Mouse (Mus musculus): ENCODE data around the gene Ppp2r5a.

Gene Ppp2r5a

DNA sequence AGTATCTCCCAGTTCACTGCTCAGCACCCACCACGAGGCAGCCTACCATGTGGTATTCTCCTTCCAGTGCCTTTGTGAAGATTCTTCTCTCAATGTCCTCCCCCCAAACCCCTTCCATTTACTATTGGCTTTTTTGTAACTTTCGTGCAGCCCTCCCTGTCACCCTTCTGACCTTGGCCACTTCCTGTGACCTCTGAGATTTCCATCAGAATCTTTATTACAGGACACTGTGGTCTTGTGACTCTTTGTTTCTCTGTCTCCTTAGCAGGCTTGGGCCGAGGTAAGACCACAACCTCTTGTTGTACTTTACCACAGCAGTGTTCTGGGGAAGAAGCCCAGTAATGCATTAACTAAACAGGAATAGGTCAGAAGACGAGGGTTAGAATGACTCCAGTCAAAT, 15.9 kb upstream of the Ppp2r5a start:
- DNase-seq (ENCODE audit: low spot score in 2 of 2), result peak; percentile 16 to 49

DNA sequence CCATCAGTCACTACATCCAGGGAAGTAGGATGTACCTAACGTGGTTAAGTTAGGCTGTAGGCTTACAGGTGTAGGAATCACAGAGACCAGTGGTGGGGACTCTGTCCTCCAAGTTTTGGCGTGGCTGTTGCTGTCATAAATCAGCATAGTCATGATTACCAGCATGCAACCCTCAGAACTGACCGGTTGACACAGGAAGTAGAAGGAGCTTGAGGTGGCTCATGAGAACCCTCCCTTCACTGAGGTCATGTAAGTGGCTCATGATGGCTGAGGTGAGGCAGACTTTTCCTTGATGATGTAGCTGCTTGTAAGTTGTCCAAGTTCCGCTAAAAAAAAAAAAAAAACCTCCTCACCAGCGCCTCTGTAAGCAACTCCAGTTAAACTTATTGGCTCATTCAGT, 14.0 kb upstream of the Ppp2r5a start:
- DNase-seq (ENCODE audit: low spot score in 2 of 2), result peak; percentile 19 to 55

DNA sequence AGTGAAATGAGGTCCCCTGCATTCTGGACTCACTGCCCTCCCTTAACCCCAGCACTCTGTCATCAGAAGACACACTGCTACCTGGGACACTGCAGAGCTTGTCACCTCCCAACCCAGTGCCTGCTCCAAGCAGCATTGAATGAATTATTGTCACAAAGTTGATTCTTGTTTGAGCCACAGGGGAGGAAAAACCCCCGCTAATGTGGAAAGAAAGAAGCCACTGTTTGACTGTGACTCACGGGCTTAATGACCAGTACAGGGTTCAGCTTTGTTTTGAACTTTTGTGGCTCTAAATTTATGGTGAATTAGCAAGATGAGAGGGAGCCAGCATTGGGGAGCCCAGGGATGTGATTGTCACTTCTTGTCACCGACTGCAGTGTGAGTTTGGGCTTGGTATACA, 13.5 kb upstream of the Ppp2r5a start:
- DNase-seq (ENCODE audit: low spot score in 2 of 2), result peak in 1 of 2 experiments; percentile 24

DNA sequence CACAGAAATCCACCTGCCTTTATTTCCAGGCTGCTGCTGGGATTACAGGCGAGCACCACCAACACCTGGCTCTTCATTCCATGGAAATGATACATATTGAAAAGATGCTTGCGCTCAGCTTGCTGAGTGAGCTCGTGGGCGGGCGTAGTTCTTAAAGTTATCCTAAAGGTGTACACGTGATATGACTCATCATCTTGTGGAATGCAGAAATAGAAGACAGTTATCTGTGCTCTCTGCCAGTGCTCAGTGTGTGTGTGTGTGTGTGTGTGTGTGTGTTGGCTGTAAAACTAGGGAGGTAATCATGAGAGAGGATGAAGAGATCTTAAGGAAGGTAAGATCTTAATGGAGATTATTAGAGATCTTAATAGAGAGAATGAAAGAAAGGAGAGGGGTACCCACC, 11.4 kb upstream of the Ppp2r5a start:
- DNase-seq (ENCODE audit: low spot score in 2 of 2), result no peak

DNA sequence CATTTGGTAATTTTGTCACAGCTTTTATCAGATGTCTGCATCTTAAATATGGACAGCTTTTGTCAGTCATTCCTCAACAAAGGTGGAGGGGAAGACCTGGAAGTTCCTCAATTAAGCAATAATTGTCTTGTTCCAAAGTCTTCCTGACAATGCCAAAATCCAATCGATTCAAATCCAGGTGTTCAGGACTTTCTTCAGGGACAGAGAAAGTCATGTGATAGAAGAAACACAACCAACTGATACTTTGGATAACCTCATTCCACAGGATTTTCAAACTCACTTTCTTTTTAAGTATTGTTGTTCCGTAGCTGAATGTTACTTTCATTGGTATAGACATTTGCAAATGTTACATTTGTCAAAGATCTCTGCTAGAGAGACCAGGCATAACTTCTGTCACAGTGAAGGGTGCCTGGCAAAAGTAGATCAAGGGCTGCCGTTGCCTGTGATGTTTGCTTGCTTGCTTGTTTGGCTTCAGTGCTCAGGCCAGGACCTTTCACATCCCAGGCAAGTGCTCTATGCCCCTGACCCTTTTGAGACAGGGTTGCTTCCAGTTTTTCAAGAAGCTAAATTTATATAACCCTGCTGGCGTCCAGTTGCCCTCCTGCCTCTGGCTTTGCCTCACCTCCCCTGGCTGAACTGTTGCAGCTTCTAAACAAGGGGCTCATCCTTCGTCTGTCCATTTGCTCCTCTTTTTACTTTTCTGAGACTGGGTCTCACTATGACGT, 10.8 kb upstream of the Ppp2r5a start:
- no peak for DNase-seq (ENCODE audit: low spot score in 2 of 2)

DNA sequence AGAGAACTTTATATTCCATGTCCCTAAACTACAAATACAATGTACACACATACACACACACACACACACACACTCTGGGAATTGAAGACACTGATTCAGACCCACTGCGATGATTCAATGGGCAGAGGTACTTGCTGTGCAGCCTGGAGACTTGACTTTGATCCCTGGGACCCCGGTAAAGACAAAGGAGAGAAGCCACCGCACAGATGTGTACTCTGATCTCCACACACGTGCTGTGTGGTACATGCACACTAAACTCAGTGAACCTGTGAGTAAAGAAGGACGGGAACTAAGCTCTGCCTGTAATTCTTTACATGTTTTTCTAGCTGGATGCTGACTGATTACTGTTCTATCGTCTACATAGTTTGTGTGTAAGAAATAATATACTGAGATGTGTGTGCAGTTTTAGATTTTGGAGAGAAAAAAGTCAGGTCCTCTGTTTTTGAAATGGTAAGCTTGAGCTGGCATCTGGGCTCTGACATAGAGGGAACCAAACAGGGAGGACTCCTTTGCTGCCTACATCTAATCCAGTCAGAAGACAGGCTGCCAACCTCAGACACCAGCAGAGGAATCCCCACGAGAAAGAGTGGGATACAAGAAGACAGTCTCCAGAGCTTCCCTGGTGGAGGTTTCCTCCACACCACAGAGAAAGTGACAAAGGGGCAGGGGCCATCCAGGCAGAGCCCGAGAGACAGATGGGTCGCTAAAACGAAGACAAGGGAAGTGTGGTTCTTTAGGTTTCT, 7.4 kb upstream of the Ppp2r5a start:
- no peak for DNase-seq (ENCODE audit: low spot score in 2 of 2)

DNA sequence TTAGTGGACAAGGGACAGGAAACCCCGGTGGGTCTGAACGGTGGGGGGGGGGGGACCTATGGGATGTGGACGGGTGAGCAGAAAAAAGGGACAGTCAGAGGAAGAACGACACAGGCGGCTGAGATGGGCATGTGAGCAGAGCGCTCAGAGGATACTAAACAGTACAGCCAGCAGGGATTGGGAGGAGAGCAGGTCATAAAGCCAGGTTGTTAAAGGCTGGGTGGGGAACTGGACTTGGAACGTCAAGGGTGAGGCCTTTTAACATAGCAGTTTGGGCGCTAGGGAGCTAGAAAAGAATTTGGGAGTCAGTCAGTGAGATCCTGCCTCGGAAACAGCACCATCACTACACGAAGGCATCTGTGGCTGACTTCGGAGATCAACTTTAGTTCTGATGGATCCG, 4.2 kb upstream of the Ppp2r5a start:
- DNase-seq (ENCODE audit: low spot score in 2 of 2), result no peak

DNA sequence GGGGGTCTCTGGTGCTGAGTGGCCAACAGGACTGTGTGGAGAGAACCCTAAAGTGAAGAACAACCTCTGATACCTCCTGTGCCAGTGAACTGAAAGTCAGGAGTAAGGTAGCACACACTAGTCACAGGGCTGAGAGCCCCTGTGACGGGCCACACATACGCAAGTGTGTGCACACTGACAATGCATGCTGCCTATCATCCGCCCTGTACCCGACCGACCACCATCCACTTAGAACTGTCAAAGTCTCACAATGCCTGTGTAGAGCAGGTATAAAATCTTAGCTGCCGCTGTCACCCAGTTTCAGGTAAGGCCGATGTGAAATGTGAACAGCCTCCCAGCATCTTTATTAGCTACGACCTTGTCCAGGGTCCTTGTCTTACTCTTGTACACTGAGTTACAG, 3.4 kb upstream of the Ppp2r5a start:
- no peak for DNase-seq (ENCODE audit: low spot score in 2 of 2)

DNA sequence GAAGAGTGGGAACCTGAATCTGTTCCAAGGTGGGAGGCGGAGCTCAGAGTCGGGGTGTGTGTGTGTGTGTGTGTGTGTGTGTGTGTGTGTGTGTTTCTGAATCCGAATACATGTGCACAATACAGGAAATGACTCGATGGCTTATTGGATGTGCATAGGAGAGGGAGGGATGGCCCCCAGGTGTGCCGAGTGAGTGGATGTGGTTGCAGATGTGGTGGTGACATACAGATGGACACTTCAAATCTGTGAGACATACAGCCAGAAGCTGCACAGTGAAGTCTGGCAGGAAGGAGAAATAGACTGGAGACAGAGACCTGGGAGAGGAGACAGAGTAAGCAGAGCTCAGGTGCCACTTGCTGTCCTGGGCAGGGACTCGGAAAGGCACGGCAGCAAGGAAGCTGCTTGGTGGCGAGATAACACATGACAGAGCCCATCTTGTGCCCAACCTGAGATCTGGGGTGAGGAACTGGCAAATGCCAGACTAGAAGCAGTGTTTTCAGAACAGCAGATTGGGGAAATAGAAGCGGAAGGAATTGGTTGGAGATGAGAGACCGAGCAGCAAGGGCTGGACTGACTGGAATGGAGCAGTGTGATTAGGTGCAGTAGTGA, 1.8 kb upstream of the Ppp2r5a start:
- no peak for DNase-seq (ENCODE audit: low spot score in 2 of 2)

DNA sequence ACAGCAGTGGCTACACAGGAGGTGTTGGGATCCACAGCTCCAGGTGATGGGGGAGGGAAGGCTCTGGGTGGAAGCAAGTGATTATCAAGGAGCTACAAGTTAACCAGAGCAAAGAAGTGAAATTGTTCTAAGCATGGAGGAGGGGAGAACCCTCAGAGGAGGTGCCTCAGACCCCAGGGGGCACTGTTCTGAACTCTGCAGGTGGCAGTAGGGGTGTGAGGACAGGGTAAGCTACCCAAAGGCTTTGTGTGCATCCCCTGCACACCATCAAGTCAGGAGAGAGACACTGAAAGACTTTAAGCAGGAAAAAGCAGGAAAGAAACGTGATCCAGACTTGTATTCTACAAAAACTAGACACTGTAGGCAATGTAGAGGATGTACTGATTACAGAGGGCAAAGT, 1.2 kb upstream of the Ppp2r5a start:
- DNase-seq (ENCODE audit: low spot score in 2 of 2), result no peak

DNA sequence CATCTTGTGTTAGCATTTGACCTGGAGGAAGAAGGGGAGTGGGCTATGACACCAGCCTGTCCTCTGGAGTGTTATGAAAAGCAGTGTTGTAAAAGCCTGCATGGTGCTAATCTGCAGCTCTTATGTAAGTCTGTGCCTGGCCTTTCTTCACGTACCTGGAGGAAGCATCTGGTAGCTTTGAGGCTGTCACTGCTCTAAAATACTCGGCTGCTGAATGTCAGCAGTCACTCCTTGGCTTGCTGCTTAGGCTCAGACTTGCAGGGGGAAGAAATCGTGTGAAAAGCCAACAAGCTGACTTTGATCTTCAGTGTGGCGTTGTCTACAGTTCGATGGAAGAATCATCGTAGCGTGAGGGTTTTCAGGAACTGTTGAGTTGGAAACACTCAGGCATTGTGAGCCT, 566 bp downstream of the Ppp2r5a start:
- no peak for DNase-seq (ENCODE audit: low spot score in 2 of 2)

DNA sequence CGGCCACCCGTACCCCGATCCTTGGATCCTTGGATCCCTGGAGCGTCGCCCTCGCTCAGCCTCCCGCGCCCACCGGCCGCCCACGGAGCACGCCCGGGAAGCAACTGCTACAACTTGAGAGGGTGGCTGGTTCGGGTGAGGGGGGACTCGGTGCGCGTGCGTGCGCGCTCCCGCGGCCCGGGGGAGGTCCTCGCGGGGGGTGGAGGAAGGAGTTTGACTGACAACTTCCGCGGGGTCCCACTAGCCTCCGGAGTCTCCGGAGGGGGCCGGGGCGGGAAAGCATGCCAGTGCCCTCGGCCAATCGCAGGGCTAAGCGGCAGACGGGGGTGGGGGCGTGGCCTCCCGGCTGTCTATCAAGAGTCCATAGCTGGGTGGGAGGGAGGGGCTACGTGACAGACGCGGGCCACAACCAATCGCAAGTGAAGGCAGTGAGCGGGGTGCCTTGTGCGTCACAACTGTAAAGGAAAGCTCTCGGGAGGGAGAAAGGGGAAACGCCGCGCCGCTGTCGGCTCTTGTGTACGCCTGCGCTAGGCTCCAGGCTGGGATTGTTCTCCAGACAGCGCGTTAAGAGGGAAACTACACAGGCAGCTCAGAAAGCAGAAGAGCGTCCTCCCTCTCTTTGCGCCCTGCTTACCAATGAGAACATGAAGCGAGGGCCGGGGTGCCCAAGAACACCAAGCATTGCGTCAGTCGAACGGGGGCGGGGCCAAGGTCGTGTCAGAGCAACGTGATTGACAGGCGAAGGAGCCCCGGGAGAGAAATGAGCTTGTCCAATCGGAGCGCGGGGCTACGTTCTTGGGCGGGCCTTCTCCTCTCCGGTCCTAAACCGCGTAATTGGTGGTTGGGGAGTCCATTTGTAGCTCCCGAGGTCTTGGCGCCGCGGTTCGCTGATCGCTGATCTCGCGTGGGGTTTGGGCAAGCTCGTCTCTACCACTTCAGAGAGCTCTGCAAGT, 5.9 kb downstream of the Ppp2r5a start:
- peak; percentile 98 to 99 for DNase-seq (ENCODE audit: low spot score in 2 of 2)

DNA sequence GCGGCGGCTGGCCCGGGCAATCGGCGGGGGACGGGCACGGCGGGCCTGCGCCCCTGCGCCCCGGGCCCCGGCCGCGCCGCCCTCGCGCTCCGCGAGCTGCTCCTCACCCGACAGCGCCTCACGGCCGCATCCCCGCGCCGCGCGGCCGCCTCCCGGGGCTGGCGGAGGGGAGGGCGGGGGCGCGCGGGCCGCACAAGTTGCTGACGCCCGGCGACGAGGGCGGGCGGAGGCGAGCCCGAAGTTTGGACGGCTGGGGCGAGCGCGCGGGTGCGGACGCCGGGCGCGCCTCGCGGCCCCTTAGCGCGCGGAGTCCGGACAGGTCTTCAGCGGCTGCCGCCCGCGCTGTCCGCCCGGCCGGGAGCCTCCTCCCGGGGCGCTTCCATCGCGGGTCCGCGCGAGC, 6.6 kb downstream of the Ppp2r5a start:
- DNase-seq (ENCODE audit: low spot score in 2 of 2), result no peak

DNA sequence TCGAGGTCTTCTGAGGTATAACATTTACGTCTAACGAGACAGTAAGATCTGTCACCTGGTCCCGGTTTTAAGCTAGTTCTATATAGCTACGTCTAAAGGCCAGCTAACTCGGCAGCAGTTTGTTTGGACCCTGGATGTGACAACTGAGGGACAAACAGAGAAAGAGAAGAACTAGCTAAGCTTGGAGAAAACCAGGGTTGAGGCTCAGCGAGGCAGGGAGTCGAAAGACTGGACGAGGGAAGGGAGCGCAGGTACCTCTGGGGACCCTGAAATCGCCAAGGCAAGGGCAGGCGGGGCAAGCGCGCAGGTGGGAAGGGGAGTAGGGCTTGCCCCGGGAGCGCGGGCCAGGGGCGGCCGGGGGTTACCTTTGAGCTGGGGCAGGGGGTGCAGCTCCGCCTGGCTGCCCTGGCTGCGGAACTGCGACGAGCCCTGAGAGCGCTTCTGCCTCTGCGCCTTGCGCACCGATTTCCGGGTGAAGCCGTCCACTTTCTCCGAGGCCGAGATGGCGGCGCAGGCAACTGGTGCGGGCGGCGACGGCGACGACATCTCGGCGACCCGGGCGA, 7.1 kb downstream of the Ppp2r5a start:
- DNase-seq (ENCODE audit: low spot score in 2 of 2), result peak; percentile 49 to 65

DNA sequence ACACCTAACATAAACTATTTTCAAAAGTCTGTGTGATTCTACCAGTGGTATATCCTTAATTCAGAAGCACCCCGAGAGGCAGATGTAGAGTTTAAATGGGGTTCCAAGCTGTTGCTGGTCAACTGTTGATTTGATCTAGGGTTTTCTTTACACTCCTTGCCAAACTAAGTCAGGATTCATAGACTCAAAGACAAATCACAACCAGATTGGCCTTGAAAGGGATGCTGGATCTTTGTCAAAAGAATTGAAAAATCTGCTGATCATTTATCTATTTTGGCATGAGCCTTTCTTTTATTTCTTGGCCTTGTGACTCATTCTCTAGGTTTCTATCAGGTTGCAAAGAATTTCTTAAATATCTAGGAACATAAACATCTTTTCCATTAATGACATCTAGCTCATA, 7.9 kb downstream of the Ppp2r5a start:
- no peak for DNase-seq (ENCODE audit: low spot score in 2 of 2)

DNA sequence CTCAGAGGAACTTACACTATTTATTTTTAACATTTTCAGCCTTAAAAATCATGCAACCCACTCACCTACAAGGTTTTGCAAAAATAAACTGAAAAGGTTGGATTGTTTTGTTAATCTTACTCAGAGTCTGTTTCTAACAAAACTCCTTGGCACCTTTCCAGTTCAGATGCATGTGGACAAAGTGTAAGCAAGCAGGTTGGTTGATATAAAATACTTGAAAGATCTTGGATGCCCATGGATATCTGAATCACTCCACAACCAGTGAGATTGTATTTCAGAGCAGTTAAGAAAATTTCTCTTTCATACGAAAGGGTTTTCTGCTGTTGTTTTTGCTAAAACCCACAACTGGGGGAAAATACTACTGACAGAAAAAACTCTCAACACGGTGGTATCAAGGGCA, 8.9 kb downstream of the Ppp2r5a start:
- no peak for DNase-seq (ENCODE audit: low spot score in 2 of 2)

DNA sequence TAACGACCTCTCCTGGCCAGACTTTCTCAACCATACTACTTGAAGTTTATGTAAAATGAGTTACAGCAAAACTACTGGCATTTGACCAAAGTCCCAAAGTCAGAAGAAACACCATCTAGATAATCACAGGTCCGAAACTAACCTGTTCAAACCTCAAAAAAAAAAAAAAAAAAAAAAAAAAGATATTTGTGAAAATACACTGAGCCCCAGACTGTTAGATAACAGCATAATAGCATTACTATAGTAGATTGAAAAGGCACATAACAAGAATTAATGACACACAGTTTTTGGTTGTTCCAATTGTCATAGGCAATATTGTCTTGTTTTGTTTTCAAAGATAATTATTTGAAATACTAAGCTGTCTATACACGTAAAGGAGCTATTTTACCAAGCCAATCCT, 9.5 kb downstream of the Ppp2r5a start:
- DNase-seq (ENCODE audit: low spot score in 2 of 2), result no peak

DNA sequence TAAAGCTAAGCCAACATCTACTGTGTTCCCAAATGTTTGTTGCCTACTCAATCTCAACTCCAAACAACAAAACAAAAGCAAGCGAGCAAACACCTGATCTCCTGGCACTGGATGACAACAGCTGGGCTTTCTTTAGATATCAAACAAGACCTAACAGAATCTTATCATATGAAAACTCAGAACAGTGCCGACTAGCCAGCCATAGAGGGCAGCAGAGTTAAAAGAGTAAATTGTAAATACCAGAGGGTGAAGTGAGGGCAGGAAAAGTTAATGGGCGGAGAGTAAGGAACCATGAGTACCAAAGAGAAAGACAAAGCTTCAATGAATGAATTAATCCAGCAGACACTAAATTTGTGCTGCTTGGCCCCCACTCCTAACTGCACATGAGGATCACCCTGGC, 11.8 kb downstream of the Ppp2r5a start:
- peak; percentile 42 to 63 for DNase-seq (ENCODE audit: low spot score in 2 of 2)

DNA sequence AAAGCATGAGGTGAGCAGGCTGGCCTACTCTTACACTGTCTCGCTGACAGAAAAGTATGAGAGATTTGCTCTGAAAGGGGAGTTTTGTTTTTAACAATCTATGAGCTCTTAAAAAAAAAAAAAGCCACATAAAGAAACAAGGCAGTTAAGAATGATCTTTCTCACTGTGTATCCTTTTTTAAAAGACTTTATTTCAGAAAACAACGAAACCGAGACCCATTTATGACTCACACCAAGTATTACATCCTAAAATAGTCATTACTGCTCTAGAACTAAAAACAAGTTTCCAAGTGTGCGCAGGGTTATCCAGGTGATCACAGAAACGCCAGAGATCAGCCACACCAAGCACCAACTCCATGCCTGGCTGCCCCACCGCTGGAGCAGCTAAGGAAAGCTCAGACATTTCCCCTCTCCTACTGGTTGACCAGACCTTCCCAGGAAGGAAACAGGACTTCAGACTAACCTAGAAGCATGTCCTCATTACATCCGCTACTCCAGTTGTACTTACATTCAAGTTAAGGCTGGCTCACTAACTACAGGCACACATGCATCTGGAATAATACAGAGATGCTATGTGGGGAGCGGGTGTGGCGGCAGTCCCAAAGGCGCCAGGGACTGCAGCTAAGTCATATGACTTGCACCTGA, 18.2 kb downstream of the Ppp2r5a start:
- no peak for DNase-seq (ENCODE audit: low spot score in 2 of 2)

DNA sequence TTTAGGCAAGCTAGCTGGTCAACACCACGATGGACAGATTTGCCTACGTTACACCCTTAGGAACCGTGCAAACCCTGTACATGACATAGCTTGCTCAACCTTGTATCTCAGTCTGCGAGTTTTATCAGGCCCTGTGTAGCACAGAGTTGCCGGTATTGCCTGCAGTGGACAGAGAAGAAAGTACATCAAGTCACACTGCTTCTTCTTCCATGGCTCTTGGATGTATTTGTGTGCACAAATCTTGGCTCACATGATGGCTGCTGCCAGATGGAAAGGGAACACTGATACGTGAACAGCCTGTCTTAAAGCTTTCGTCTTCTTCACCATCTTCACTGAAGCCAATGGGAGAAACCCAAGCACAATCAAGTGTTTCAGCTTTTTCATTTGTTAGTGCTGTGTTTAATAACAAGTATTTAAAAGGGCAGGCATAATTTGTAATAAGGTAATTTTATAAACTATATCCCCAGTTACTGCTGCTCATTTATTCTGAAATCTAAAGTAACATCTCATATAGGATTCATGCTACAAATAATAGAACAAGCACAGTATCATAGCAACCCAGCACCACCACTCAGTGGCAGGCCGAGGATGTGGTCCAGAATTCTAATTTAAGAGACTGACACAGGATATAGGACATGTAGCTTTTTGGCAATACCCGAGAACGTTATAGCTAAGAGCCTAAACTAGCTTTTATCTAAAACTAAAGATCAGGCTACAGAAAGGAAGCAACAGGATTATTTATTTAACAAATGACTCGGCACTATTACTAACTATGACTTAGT, 20.9 kb downstream of the Ppp2r5a start:
- peak in 1 of 2 experiments; percentile 26 for DNase-seq (ENCODE audit: low spot score in 2 of 2)
